Mouse (Mus musculus): ENCODE measurements around the gene Urb1. TPM values are rescaled to one million over a fixed set of nuclear protein-coding genes. Genes with fewer than 3 reads are reported as not detected.

Urb1 gene
- polyA plus RNA-seq, 1 experiment from 2014 or later, result 15.4 TPM

GRCm38 (mm10) chr16:90727233-90728115, 82.7 kb downstream of the Urb1 start, which contains the start of gene Mis18a:
Gene Mis18a, minus strand, starts transcription at chr16:90727404.
- DNase-seq (ENCODE audit: low spot score), result peak; percentile 98
- H3K27ac ChIP-seq (replicated peaks; ENCODE audit: low read depth, low read length), result peak within 1 kb of the TSS; percentile 56; the same call in 1 of the 2 replicates
- no peaks in the 10 kb centered on the region; the same call in 1 of the 2 replicates for H3K36me3 ChIP-seq (replicated peaks; ENCODE audit: control insufficient read depth, insufficient read depth, low read depth, low read length)
- no peaks in the 10 kb centered on the region; the same call in 1 of the 2 replicates for H3K4me1 ChIP-seq (ENCODE audit: control insufficient read depth, insufficient read depth, low read length)
- H3K4me3 ChIP-seq (ENCODE audit: low read depth, low read length), result peak within 1 kb of the TSS; percentile 59
- WGBS, result 1% methylated on average over 53 of the region's 53 CpGs
- no peaks in the 10 kb centered on the region for H3K9me3 ChIP-seq (replicated peaks; ENCODE audit: control insufficient read depth, low read length)
- H3K9ac ChIP-seq (replicated peaks; ENCODE audit: low read length), result peak within 1 kb of the TSS; percentile 87
- peak within 1 kb of the TSS; percentile 92 for H3K4me2 ChIP-seq (ENCODE audit: low read depth, low read length)
- peak; percentile 92 for ATAC-seq (replicated peaks; ENCODE audit: insufficient number of reproducible peaks, low FRiP score, low TSS enrichment, low read depth)
- no peaks in the 10 kb centered on the region for H3K27me3 ChIP-seq (ENCODE audit: control insufficient read depth, insufficient read depth, low read length)

GRCm38 (mm10) chr16:90726600-90727227, 83.5 kb downstream of the Urb1 start:
- 5% methylated on average over 37 of the region's 38 CpGs for WGBS
- no peaks in the 10 kb centered on the region; the same call in 1 of the 2 replicates for H3K36me3 ChIP-seq (replicated peaks; ENCODE audit: control insufficient read depth, insufficient read depth, low read depth, low read length)
- H3K27ac ChIP-seq (replicated peaks; ENCODE audit: low read depth, low read length), result no peak overlapping the region

GRCm38 (mm10) chr16:90724051-90724450, 86.2 kb downstream of the Urb1 start:
- Histone ChIP-seq H3K27ac (replicated peaks; ENCODE audit: low read depth, low read length) (no peak overlapping the region), H3K36me3 (replicated peaks; ENCODE audit: control insufficient read depth, insufficient read depth, low read depth, low read length) (no peaks in the 10 kb centered on the region; the same call in 1 of the 2 replicates), H3K27me3 (ENCODE audit: control insufficient read depth, insufficient read depth, low read length) (no peaks in the 10 kb centered on the region), H3K4me1 (ENCODE audit: control insufficient read depth, insufficient read depth, low read length) (no peaks in the 10 kb centered on the region; the same call in 1 of the 2 replicates), H3K4me2 (ENCODE audit: low read depth, low read length) (no peak overlapping the region), H3K9me3 (replicated peaks; ENCODE audit: control insufficient read depth, low read length) (no peaks in the 10 kb centered on the region), H3K9ac (replicated peaks; ENCODE audit: low read length) (no peak overlapping the region), H3K4me3 (ENCODE audit: low read depth, low read length) (no peak overlapping the region)
- ATAC-seq (replicated peaks; ENCODE audit: insufficient number of reproducible peaks, low FRiP score, low TSS enrichment, low read depth) (no peak), DNase-seq (ENCODE audit: low spot score) (no peak)
- WGBS, result 99% methylated on average over 4 of the region's 4 CpGs

More at GRCm38 (mm10) chr16:90726600-90727227, 83.5 kb downstream of the Urb1 start:
- H3K4me3 ChIP-seq (ENCODE audit: low read depth, low read length), result peak overlapping the region; percentile 59
- H3K9ac ChIP-seq (replicated peaks; ENCODE audit: low read length), result peak overlapping the region; percentile 87
- ATAC-seq (replicated peaks; ENCODE audit: insufficient number of reproducible peaks, low FRiP score, low TSS enrichment, low read depth) (peak; percentile 41; the same call in 1 of the 2 replicates), DNase-seq (ENCODE audit: low spot score) (no peak)
- H3K4me1 ChIP-seq (ENCODE audit: control insufficient read depth, insufficient read depth, low read length), result no peaks in the 10 kb centered on the region; the same call in 1 of the 2 replicates
- no peaks in the 10 kb centered on the region for H3K27me3 ChIP-seq (ENCODE audit: control insufficient read depth, insufficient read depth, low read length)
- peak overlapping the region; percentile 92 for H3K4me2 ChIP-seq (ENCODE audit: low read depth, low read length)
- no peaks in the 10 kb centered on the region for H3K9me3 ChIP-seq (replicated peaks; ENCODE audit: control insufficient read depth, low read length)

GRCm38 (mm10) chr16:90710313-90710712, 99.9 kb downstream of the Urb1 start:
- H3K4me2 ChIP-seq (ENCODE audit: low read depth, low read length), result no peak overlapping the region
- peak; percentile 40 for DNase-seq (ENCODE audit: low spot score)
- no peaks in the 10 kb centered on the region for H3K4me1 ChIP-seq (ENCODE audit: control insufficient read depth, insufficient read depth, low read length)
- no peak overlapping the region for H3K27ac ChIP-seq (replicated peaks; ENCODE audit: low read depth, low read length)
- H3K4me3 ChIP-seq (ENCODE audit: low read depth, low read length), result no peak overlapping the region
- no peaks in the 10 kb centered on the region for H3K27me3 ChIP-seq (ENCODE audit: control insufficient read depth, insufficient read depth, low read length)
- no peak for ATAC-seq (replicated peaks; ENCODE audit: insufficient number of reproducible peaks, low FRiP score, low TSS enrichment, low read depth)
- 64% methylated on average over 12 of the region's 12 CpGs for WGBS
- H3K36me3 ChIP-seq (replicated peaks; ENCODE audit: control insufficient read depth, insufficient read depth, low read depth, low read length), result no peaks in the 10 kb centered on the region
- no peak overlapping the region for H3K9ac ChIP-seq (replicated peaks; ENCODE audit: low read length)
- H3K9me3 ChIP-seq (replicated peaks; ENCODE audit: control insufficient read depth, low read length), result no peaks in the 10 kb centered on the region

- H3K36me3 ChIP-seq (replicated peaks; ENCODE audit: control insufficient read depth, insufficient read depth, low read depth, low read length), result no peaks in the 10 kb centered on the region
- peak; percentile 50 for DNase-seq (ENCODE audit: low spot score)
- 44% methylated on average over 17 of the region's 17 CpGs for WGBS
- no peak overlapping the region for H3K9ac ChIP-seq (replicated peaks; ENCODE audit: low read length)
- H3K27me3 ChIP-seq (ENCODE audit: control insufficient read depth, insufficient read depth, low read length), result no peaks in the 10 kb centered on the region
- no peaks in the 10 kb centered on the region for H3K4me1 ChIP-seq (ENCODE audit: control insufficient read depth, insufficient read depth, low read length)
- H3K4me2 ChIP-seq (ENCODE audit: low read depth, low read length), result 0 out of 2 replicates have a peak overlapping the region, but pooled peaks have one; percentile 13
- peak; percentile 51 for ATAC-seq (replicated peaks; ENCODE audit: insufficient number of reproducible peaks, low FRiP score, low TSS enrichment, low read depth)
- H3K27ac ChIP-seq (replicated peaks; ENCODE audit: low read depth, low read length), result no peak overlapping the region
- no peaks in the 10 kb centered on the region for H3K9me3 ChIP-seq (replicated peaks; ENCODE audit: control insufficient read depth, low read length)
- H3K4me3 ChIP-seq (ENCODE audit: low read depth, low read length), result no peak overlapping the region
Measured at GRCm38 (mm10) chr16:90709711-90710289, 100.4 kb downstream of the Urb1 start.

- H3K4me3 ChIP-seq (ENCODE audit: low read depth, low read length), result no peak overlapping the region
- peaks cover 2% of the 10 kb centered on the region for H3K4me1 ChIP-seq (ENCODE audit: control insufficient read depth, insufficient read depth, low read length)
- H3K36me3 ChIP-seq (replicated peaks; ENCODE audit: control insufficient read depth, insufficient read depth, low read depth, low read length), result no peaks in the 10 kb centered on the region
- no peaks in the 10 kb centered on the region for H3K9me3 ChIP-seq (replicated peaks; ENCODE audit: control insufficient read depth, low read length)
- no peak overlapping the region for H3K4me2 ChIP-seq (ENCODE audit: low read depth, low read length)
- no peaks in the 10 kb centered on the region for H3K27me3 ChIP-seq (ENCODE audit: control insufficient read depth, insufficient read depth, low read length)
- no peak overlapping the region for H3K9ac ChIP-seq (replicated peaks; ENCODE audit: low read length)
- peak; percentile 33 for DNase-seq (ENCODE audit: low spot score)
- 36% methylated on average over 3 of the region's 3 CpGs for WGBS
- ATAC-seq (replicated peaks; ENCODE audit: insufficient number of reproducible peaks, low FRiP score, low TSS enrichment, low read depth), result no peak
- no peak overlapping the region for H3K27ac ChIP-seq (replicated peaks; ENCODE audit: low read depth, low read length)
Measured at GRCm38 (mm10) chr16:90706279-90706678, 103.9 kb downstream of the Urb1 start.

GRCm38 (mm10) chr16:90704161-90704825, 105.9 kb downstream of the Urb1 start:
- no peaks in the 10 kb centered on the region for H3K27me3 ChIP-seq (ENCODE audit: control insufficient read depth, insufficient read depth, low read length)
- no peak for ATAC-seq (replicated peaks; ENCODE audit: insufficient number of reproducible peaks, low FRiP score, low TSS enrichment, low read depth)
- no peak overlapping the region for H3K27ac ChIP-seq (replicated peaks; ENCODE audit: low read depth, low read length)
- H3K4me1 ChIP-seq (ENCODE audit: control insufficient read depth, insufficient read depth, low read length), result peaks cover 2% of the 10 kb centered on the region
- no peaks in the 10 kb centered on the region for H3K9me3 ChIP-seq (replicated peaks; ENCODE audit: control insufficient read depth, low read length)
- H3K4me2 ChIP-seq (ENCODE audit: low read depth, low read length), result no peak overlapping the region
- H3K4me3 ChIP-seq (ENCODE audit: low read depth, low read length), result no peak overlapping the region
- WGBS, result 55% methylated on average over 13 of the region's 13 CpGs
- no peak for DNase-seq (ENCODE audit: low spot score)
- no peak overlapping the region for H3K9ac ChIP-seq (replicated peaks; ENCODE audit: low read length)
- no peaks in the 10 kb centered on the region for H3K36me3 ChIP-seq (replicated peaks; ENCODE audit: control insufficient read depth, insufficient read depth, low read depth, low read length)
